Mouse (Mus musculus): ENCODE results near the gene Ing5. TPM values are rescaled to one million over a fixed set of nuclear protein-coding genes. Genes with fewer than 3 reads are reported as not detected.

Ing5 gene
- polyA plus RNA-seq, 1 experiment = 7.6 TPM

DNA sequence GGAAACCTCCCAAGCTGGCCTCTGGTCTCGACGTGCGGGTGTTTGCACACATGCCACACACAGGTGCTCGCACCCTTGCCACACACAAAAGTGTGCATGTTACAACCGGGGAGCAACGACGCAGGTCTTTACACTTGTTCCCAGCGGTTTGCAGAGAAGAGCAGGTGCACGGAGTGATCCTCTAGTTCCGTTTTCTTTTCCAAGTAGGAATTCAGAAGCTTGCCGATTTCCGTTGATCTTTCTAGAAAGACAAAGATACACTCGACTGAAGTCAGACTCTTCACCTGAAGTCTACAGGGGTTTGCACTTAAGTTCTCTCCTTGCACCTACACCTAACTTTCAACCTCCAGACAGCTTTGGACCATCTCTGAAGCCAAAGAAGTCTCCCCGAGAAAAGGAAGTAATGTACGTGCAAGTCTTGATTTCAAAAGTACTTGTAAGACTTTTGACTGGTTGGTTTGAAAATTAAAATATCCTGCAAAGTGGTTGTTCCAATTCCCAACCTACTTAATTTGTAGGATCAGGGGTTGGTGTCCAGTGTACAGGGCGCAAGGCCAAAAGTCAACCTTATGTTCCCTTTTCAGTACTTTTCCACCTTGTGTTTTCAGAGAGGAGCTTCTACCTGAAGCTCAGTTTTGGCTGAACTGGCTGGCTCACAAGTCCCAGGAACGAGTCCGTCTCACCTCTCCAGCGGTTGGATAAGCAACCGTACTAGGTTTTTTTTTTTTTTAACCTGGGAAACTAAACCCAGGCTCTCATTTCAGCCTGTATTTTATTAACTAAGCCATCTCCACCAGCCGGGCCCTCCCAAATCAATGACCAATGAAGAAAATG is 2.9 kb upstream of the Ing5 start:
- peak overlapping the region; percentile 64; the same call in 1 of the 2 replicates for H3K27ac ChIP-seq (ENCODE audit: insufficient read depth, low read length)
- no peak for TF ChIP-seq POLR2A (IDR thresholded peaks at IDR 0.05; ENCODE audit: low read depth, low read length)
- TF ChIP-seq CTCF (IDR thresholded peaks at IDR 0.05; ENCODE audit: extremely low read depth, insufficient read depth, insufficient read length, insufficient replicate concordance) = no peak
- no peaks in the 10 kb centered on the region for H3K27me3 ChIP-seq (ENCODE audit: control insufficient read depth, insufficient read depth, low read length)
- peak overlapping the region; percentile 90 for H3K4me3 ChIP-seq (ENCODE audit: extremely low read depth, insufficient read depth, insufficient read length)
- WGBS = 64% methylated on average over 21 of the region's 21 CpGs
- H3K36me3 ChIP-seq (ENCODE audit: control insufficient read depth, insufficient read depth, low read length) = peaks cover 2% of the 10 kb centered on the region
- no peak for DNase-seq (ENCODE audit: low read depth in 1 of 2, low spot score in 2 of 2)
- peaks cover 10% of the 10 kb centered on the region for H3K4me1 ChIP-seq (ENCODE audit: control insufficient read depth, insufficient read depth, insufficient read length)

DNA sequence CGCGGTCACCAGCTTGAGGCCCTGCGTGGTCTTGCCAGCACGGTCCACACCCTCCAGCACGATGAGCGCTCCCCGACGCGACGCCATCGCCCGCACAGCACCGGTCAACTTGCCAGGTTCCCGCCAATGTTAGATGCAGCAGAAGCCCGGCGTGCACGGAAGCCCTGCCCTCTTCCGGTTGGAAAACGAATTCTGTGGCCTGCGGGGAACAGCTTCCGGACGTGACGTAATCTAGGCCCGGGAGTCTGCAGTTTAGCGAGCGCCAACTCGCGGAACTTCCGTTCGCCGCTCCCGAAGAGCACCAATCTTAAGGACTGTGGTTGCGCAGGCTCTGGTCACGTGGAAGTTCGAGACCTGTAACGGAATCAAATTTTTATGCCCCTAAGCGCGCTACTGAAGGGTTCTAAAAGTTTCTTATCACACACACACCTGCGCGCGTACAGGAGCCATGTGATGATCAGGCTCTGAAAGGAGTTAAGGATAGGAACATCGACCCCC is 2.0 kb upstream of the Ing5 start, which contains the start of gene Dtymk:
Gene Dtymk (minus strand): TSS at position 194 of the 498 bp plus-strand sequence.
- peak; percentile 87 to 91 for DNase-seq (ENCODE audit: low read depth in 1 of 2, low spot score in 2 of 2)
- peak within 1 kb of the TSS; percentile 90 for H3K4me3 ChIP-seq (ENCODE audit: extremely low read depth, insufficient read depth, insufficient read length)
- TF ChIP-seq CTCF (IDR thresholded peaks at IDR 0.05; ENCODE audit: extremely low read depth, insufficient read depth, insufficient read length, insufficient replicate concordance) = peak; percentile 13; the same call in 1 of the 2 replicates
- TF ChIP-seq POLR2A (IDR thresholded peaks at IDR 0.05; ENCODE audit: low read depth, low read length) = peak; percentile 31; the same call in 1 of the 2 replicates
- peak within 1 kb of the TSS; percentile 88 for H3K27ac ChIP-seq (ENCODE audit: insufficient read depth, low read length)
- H3K27me3 ChIP-seq (ENCODE audit: control insufficient read depth, insufficient read depth, low read length) = no peaks in the 10 kb centered on the region
- H3K4me1 ChIP-seq (ENCODE audit: control insufficient read depth, insufficient read depth, insufficient read length) = peaks cover 10% of the 10 kb centered on the region
- peaks cover 6% of the 10 kb centered on the region for H3K36me3 ChIP-seq (ENCODE audit: control insufficient read depth, insufficient read depth, low read length)
- WGBS = under 1% methylated on average over 42 of the region's 42 CpGs

DNA sequence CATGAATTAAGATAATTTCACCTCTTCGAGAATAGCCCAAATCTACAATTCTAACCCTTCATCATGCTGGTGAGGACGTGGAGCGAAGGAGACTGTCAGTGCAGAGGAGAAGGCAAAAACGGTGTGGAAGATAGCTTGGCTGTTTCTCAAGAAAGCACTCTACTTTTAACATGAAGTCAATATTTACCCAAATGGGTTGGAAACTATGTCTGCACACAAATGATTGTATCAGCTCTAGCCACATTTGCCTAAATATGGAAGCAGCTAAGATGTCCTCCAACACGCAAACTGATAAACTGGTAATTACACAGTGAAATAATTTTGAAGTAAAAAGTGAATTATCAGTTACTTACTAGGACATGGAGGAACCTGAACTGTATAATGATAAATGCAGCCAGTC is 994 bp upstream of the Ing5 start:
- Histone ChIP-seq H3K4me1 (ENCODE audit: control insufficient read depth, insufficient read depth, insufficient read length) (peaks cover 10% of the 10 kb centered on the region), H3K27ac (ENCODE audit: insufficient read depth, low read length) (no peak overlapping the region), H3K36me3 (ENCODE audit: control insufficient read depth, insufficient read depth, low read length) (peaks cover 6% of the 10 kb centered on the region), H3K27me3 (ENCODE audit: control insufficient read depth, insufficient read depth, low read length) (no peaks in the 10 kb centered on the region), H3K4me3 (ENCODE audit: extremely low read depth, insufficient read depth, insufficient read length) (no peak overlapping the region)
- no peak for DNase-seq (ENCODE audit: low read depth in 1 of 2, low spot score in 2 of 2)
- TF ChIP-seq CTCF (IDR thresholded peaks at IDR 0.05; ENCODE audit: extremely low read depth, insufficient read depth, insufficient read length, insufficient replicate concordance) (no peak), POLR2A (IDR thresholded peaks at IDR 0.05; ENCODE audit: low read depth, low read length) (no peak)
- 70% methylated on average over 5 of the region's 5 CpGs for WGBS

DNA sequence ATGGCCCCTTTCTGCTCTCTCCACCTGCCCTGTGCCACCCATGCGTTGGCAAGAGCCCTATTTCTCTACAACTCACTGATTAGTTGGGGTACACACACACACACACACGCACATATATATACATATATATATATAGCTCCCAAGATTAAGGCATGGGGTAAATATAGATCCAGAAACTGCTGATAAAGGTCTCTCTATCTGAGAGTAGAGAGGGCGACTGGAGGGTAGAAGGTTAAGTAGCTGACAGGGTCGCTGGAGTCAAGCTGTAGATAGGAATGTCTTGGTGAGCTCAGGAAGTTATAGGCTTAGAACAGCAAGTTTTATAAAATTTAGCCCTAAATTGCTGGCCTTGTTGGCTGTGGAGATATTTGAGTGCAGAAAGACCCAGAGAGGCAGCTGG is 1.1 kb downstream of the Ing5 start:
- Histone ChIP-seq H3K4me1 (ENCODE audit: control insufficient read depth, insufficient read depth, insufficient read length) (peaks cover 10% of the 10 kb centered on the region), H3K27ac (ENCODE audit: insufficient read depth, low read length) (no peak overlapping the region), H3K36me3 (ENCODE audit: control insufficient read depth, insufficient read depth, low read length) (peaks cover 10% of the 10 kb centered on the region), H3K4me3 (ENCODE audit: extremely low read depth, insufficient read depth, insufficient read length) (no peak overlapping the region), H3K27me3 (ENCODE audit: control insufficient read depth, insufficient read depth, low read length) (no peaks in the 10 kb centered on the region)
- no peak for DNase-seq (ENCODE audit: low read depth in 1 of 2, low spot score in 2 of 2)
- 76% methylated on average over 4 of the region's 4 CpGs for WGBS
- no peak for TF ChIP-seq CTCF (IDR thresholded peaks at IDR 0.05; ENCODE audit: extremely low read depth, insufficient read depth, insufficient read length, insufficient replicate concordance)
- no peak for TF ChIP-seq POLR2A (IDR thresholded peaks at IDR 0.05; ENCODE audit: low read depth, low read length)

DNA sequence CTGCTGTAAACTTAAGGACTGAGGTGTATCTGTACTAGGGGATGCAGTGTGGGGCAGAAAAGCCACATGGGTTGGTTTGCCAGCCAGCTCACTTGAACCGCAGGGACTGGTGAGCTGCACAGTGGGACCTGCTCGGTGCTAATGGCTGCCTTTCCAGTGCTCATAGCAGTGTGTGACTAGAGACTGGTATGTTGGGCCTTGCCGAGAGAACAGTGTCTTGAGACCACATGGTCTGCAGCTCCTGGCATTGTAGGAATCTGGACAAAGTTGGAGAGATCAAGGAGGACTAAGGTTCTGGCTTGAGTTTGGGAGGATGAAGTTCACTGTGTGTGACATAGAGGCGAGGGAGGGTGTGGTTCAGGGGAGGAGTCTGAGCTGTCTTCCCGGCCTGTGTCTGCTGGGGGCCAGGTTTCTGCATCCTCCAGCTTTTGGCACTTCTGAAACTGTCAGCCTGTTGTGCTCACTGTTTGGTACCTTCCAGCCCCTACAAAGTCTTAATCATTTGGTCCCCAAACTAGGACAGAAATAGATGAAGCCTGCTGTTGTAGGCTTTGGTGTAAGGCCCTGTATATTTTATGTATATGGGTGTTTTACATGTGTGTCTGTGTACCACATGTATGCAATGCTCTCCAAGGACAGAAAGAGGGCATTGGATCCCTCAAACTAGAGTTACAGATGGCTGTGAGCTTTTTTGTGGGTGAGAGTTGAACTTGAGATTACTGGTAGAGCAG is 1.6 kb downstream of the Ing5 start:
- 67% methylated on average over 5 of the region's 5 CpGs for WGBS
- H3K4me3 ChIP-seq (ENCODE audit: extremely low read depth, insufficient read depth, insufficient read length) = no peak overlapping the region
- H3K4me1 ChIP-seq (ENCODE audit: control insufficient read depth, insufficient read depth, insufficient read length) = peaks cover 10% of the 10 kb centered on the region
- peaks cover 11% of the 10 kb centered on the region for H3K36me3 ChIP-seq (ENCODE audit: control insufficient read depth, insufficient read depth, low read length)
- no peak overlapping the region for H3K27ac ChIP-seq (ENCODE audit: insufficient read depth, low read length)
- TF ChIP-seq CTCF (IDR thresholded peaks at IDR 0.05; ENCODE audit: extremely low read depth, insufficient read depth, insufficient read length, insufficient replicate concordance) = no peak
- no peak for TF ChIP-seq POLR2A (IDR thresholded peaks at IDR 0.05; ENCODE audit: low read depth, low read length)
- H3K27me3 ChIP-seq (ENCODE audit: control insufficient read depth, insufficient read depth, low read length) = no peaks in the 10 kb centered on the region
- no peak for DNase-seq (ENCODE audit: low read depth in 1 of 2, low spot score in 2 of 2)

DNA sequence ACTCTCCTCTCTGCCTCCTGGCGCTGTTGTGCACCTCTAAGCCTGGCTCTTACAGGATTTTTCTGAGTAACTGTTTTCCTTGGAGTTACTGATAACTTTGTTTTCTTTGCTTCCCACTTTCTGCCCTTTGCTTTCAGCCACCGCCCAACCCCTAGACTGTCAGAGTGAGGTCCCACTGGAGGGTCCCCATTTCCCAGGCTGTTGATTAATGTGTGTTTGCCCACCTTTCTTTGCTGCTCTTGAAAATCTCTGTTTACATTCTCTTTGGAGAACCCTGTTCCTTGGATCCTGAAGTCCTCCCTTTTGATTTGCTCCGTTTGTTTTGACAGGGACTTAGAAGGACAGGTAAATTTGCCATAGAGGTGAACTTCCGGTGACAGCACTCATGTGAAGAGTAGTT is 5.1 kb downstream of the Ing5 start:
- peaks cover 25% of the 10 kb centered on the region for H3K36me3 ChIP-seq (ENCODE audit: control insufficient read depth, insufficient read depth, low read length)
- WGBS = 93% methylated on average over 4 of the region's 4 CpGs
- no peak for DNase-seq (ENCODE audit: low read depth in 1 of 2, low spot score in 2 of 2)
- no peaks in the 10 kb centered on the region for H3K27me3 ChIP-seq (ENCODE audit: control insufficient read depth, insufficient read depth, low read length)
- no peak overlapping the region for H3K27ac ChIP-seq (ENCODE audit: insufficient read depth, low read length)
- H3K4me3 ChIP-seq (ENCODE audit: extremely low read depth, insufficient read depth, insufficient read length) = no peak overlapping the region
- peaks cover 5% of the 10 kb centered on the region; the same call in 1 of the 2 replicates for H3K4me1 ChIP-seq (ENCODE audit: control insufficient read depth, insufficient read depth, insufficient read length)
- no peak for TF ChIP-seq CTCF (IDR thresholded peaks at IDR 0.05; ENCODE audit: extremely low read depth, insufficient read depth, insufficient read length, insufficient replicate concordance)
- TF ChIP-seq POLR2A (IDR thresholded peaks at IDR 0.05; ENCODE audit: low read depth, low read length) = no peak

All from spleen, adult 2 months (tissue).